Mouse (Mus musculus): ENCODE data around the gene Pramel7. TPM values are rescaled to one million over a fixed set of nuclear protein-coding genes. Genes with fewer than 3 reads are reported as not detected.
"Not testable (repeated sequence)": the region's sequence is repeated elsewhere in the genome, so short reads cannot be mapped to it uniquely, and the experiment has no call there.

Gene Pramel7
- not detected in 2 replicates for polyA plus RNA-seq (2015; fragmentation: Nextera tagmentation; extraction: Ambion mirVana)

DNA sequence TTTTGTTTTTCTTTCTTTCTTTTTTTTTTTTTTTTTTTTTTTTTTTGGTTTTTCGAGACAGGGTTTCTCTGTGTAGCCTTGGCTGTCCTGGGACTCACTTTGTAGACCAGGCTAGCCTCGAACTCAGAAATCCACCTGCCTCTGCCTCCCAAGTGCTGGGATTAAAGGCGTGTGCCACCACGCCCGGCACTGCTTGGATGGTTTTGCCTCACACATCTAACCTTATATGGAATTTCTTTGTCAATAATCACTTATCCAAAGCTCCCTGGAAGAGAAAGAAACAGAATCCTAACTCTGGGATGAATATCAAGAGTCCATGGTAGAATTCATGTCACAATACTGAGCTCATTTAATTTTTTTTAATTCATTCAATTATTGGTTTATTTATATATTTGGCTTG, at the start of gene Pramel7:
Gene Pramel7 (minus strand): TSS at position 101 of the 400 bp plus-strand sequence.
- H3K9ac ChIP-seq (ENCODE audit: low read depth, low read length); H3K36me3 ChIP-seq (ENCODE audit: control insufficient read depth, insufficient read depth, low read length); H3K4me3 ChIP-seq (ENCODE audit: low read length); H3K4me2 ChIP-seq (ENCODE audit: low read length); H3K9me3 ChIP-seq (ENCODE audit: control insufficient read depth, low read length); H3K27me3 ChIP-seq (replicated peaks; ENCODE audit: control insufficient read depth, insufficient read depth, low read length); ATAC-seq; H3K4me1 ChIP-seq (ENCODE audit: control insufficient read depth, insufficient read depth, low read depth, low read length); H3K27ac ChIP-seq (ENCODE audit: low read depth, low read length): not testable (repeated sequence)
- 91% methylated on average over 4 of the region's 5 CpGs for WGBS

DNA sequence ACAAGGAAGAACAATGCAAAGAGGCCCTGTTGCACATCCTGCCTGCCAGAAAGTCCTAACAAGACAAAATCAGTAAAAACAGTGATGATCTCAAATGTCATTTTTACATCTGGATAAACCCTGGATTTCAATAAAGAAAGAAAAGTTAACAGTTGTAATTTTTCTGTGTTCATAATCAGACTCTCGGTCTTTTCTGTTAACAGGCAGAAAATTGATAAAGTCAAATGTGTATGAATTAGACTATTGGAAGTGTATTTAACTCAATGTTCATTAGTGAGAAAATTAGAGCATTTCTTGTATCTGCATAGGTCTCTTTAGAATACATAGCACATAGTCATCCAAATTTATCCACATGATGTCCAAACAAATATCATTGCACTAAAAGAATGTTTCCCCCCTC, 48.5 kb upstream of the Pramel7 start, which contains the start of gene Olfr1128:
Gene Olfr1128 (minus strand): TSS at position 101 of the 400 bp plus-strand sequence.
- no peak for ATAC-seq
- no peak within 1 kb of the TSS for H3K27ac ChIP-seq (ENCODE audit: low read depth, low read length)
- no peak within 1 kb of the TSS for H3K4me3 ChIP-seq (ENCODE audit: low read length)
- no peak within 1 kb of the TSS for H3K9ac ChIP-seq (ENCODE audit: low read depth, low read length)
- no peaks in the 10 kb centered on the region for H3K9me3 ChIP-seq (ENCODE audit: control insufficient read depth, low read length)
- H3K36me3 ChIP-seq (ENCODE audit: control insufficient read depth, insufficient read depth, low read length) = no peaks in the 10 kb centered on the region
- no peaks in the 10 kb centered on the region for H3K4me1 ChIP-seq (ENCODE audit: control insufficient read depth, insufficient read depth, low read depth, low read length)
- no peaks in the 10 kb centered on the region for H3K27me3 ChIP-seq (replicated peaks; ENCODE audit: control insufficient read depth, insufficient read depth, low read length)
- WGBS = 95% methylated on average over 1 of the region's 1 CpGs
- H3K4me2 ChIP-seq (ENCODE audit: low read length) = no peak within 1 kb of the TSS

DNA sequence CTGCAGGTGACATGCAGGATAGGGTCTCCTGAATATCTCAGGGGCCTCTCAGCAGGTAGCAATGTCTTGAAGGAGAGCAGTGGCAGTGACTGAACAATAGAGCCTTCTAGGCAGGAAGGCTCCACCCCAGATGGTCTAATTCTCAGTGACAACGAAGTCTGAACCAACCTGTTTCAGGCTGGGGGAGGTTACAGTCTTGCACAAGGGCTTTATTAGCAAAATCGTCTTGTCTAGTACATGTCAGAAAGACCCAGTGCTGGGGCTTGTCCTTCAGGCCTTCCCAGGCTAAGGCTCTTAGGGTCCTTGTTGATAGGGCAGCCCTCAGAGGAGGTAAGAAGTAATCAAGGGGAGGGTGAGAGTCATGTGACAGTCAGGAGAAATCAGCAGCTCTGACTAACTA, 37.9 kb upstream of the Pramel7 start:
- no peak overlapping the region for H3K9ac ChIP-seq (ENCODE audit: low read depth, low read length)
- H3K36me3 ChIP-seq (ENCODE audit: control insufficient read depth, insufficient read depth, low read length) = no peaks in the 10 kb centered on the region
- no peaks in the 10 kb centered on the region for H3K4me1 ChIP-seq (ENCODE audit: control insufficient read depth, insufficient read depth, low read depth, low read length)
- no peaks in the 10 kb centered on the region for H3K27me3 ChIP-seq (replicated peaks; ENCODE audit: control insufficient read depth, insufficient read depth, low read length)
- H3K4me3 ChIP-seq (ENCODE audit: low read length) = no peak overlapping the region
- no peak overlapping the region for H3K27ac ChIP-seq (ENCODE audit: low read depth, low read length)
- no peak overlapping the region for H3K4me2 ChIP-seq (ENCODE audit: low read length)
- no peak for ATAC-seq
- WGBS = 65% methylated on average over 2 of the region's 2 CpGs
- H3K9me3 ChIP-seq (ENCODE audit: control insufficient read depth, low read length) = no peaks in the 10 kb centered on the region

DNA sequence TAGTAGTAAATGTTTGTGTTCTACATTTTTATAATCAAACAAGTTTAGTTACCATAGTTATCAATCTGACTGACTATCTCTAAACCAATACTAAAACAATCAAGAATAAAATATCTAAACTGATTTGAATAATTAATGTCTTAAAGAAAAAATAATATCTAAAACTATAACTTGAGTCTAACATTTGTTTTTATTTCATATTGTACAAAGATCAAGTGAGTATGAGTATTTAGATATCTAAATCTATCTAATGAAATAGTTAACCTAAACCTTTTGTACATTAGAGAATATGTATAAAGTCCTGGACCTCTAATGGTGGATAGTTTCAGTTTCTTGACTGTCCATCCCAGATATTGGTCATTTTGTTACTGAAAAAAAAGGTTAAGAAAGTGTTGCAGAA, 34.6 kb upstream of the Pramel7 start, which contains the start of gene Olfr153:
Gene Olfr153 (plus strand): TSS at position 301 of the 400 bp plus-strand sequence.
- H3K9me3 ChIP-seq (ENCODE audit: control insufficient read depth, low read length) = no peaks in the 10 kb centered on the region
- H3K36me3 ChIP-seq (ENCODE audit: control insufficient read depth, insufficient read depth, low read length) = no peaks in the 10 kb centered on the region
- no peak within 1 kb of the TSS for H3K4me2 ChIP-seq (ENCODE audit: low read length)
- H3K4me1 ChIP-seq (ENCODE audit: control insufficient read depth, insufficient read depth, low read depth, low read length) = no peaks in the 10 kb centered on the region
- no peak for ATAC-seq
- H3K27me3 ChIP-seq (replicated peaks; ENCODE audit: control insufficient read depth, insufficient read depth, low read length) = no peaks in the 10 kb centered on the region
- H3K4me3 ChIP-seq (ENCODE audit: low read length) = no peak within 1 kb of the TSS
- no peak within 1 kb of the TSS for H3K9ac ChIP-seq (ENCODE audit: low read depth, low read length)
- H3K27ac ChIP-seq (ENCODE audit: low read depth, low read length) = no peak within 1 kb of the TSS

DNA sequence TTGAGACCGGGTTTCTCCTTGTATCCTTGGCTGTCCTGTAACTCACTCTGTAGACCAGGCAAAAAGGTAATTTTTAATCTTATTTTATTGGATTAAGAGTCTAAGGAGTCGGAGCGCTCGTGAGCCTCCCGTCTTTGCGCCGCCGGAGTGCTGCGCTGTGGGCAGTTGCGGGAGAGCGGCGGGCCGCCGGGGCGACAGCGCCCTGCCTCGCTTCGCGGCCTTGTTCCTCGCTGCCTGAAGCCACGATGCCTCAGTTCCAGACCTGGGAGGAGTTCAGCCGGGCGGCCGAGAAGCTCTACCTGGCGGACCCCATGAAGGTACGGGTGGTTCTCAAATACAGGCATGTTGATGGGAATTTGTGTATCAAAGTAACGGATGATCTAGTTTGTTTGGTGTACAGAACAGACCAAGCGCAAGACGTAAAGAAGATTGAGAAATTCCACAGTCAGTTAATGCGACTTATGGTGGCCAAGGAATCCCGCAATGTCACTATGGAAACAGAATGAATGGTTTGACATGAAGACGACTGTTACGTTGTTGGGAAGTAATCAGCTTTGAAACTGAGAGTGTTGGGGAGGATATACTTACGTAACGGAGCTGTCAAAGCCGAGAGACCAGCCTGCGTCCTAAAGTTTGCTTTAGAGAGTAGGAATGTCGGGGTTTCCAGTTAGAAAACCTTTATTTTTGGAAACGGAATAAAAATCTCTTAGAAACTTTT, 29.2 kb upstream of the Pramel7 start:
- H3K27ac ChIP-seq (ENCODE audit: low read depth, low read length); H3K9me3 ChIP-seq (ENCODE audit: control insufficient read depth, low read length); H3K36me3 ChIP-seq (ENCODE audit: control insufficient read depth, insufficient read depth, low read length); H3K27me3 ChIP-seq (replicated peaks; ENCODE audit: control insufficient read depth, insufficient read depth, low read length); H3K4me1 ChIP-seq (ENCODE audit: control insufficient read depth, insufficient read depth, low read depth, low read length): not testable (repeated sequence)
- Histone ChIP-seq H3K4me3 (ENCODE audit: low read length) (peak overlapping the region; percentile 32), H3K4me2 (ENCODE audit: low read length) (peak overlapping the region; percentile 52), H3K9ac (ENCODE audit: low read depth, low read length) (0 out of 2 replicates have a peak overlapping the region, but pooled peaks have one; percentile 36)
- peak; percentile 85 for ATAC-seq
- WGBS = 25% methylated on average over 38 of the region's 39 CpGs

DNA sequence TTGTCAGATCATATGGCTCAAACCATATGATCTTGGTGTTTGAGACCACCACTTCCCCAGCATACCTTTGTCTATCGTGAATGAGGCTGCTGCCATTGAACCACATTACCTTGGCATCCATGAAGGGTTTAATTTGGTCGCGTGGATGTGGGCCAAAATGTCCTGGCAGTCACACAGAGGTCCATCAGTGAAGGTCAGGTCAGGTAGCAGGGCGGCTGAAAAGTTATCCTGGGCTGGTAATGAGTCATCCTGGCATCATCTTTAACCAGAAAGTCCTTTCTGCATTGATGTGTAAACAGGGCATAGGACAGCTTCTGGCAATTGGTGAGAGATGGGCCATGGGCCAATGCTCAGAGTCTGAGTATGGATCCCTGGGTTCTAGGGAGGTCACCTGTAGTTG, 23.8 kb upstream of the Pramel7 start:
- WGBS = 85% methylated on average over 4 of the region's 4 CpGs
- Histone ChIP-seq H3K9me3 (ENCODE audit: control insufficient read depth, low read length) (0 out of 2 replicates have a peak, but pooled peaks cover 4% of the 10 kb centered on the region), H3K9ac (ENCODE audit: low read depth, low read length) (no peak overlapping the region), H3K4me1 (ENCODE audit: control insufficient read depth, insufficient read depth, low read depth, low read length) (no peaks in the 10 kb centered on the region), H3K27me3 (replicated peaks; ENCODE audit: control insufficient read depth, insufficient read depth, low read length) (no peaks in the 10 kb centered on the region), H3K4me3 (ENCODE audit: low read length) (no peak overlapping the region), H3K36me3 (ENCODE audit: control insufficient read depth, insufficient read depth, low read length) (no peaks in the 10 kb centered on the region), H3K4me2 (ENCODE audit: low read length) (no peak overlapping the region), H3K27ac (ENCODE audit: low read depth, low read length) (no peak overlapping the region)
- ATAC-seq = no peak

DNA sequence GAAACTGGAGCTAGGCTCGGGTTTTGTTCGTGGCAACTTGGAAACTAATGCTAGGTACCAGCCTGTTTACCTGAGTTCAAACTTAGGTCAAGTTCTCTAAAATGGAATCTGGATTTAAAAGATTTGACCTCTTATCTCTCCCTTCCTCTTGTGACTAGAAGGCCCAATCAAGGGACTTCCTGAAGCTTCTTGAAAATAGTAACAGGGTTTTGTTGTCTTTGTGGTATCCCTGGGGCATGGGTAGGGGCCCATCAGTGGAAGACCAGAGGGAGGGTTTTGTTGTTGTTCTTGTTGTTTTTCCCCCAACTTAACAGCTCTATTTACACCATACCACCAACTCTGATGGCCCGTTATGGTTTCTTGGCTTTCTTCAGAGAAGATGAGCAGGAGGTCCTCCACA, 19.7 kb upstream of the Pramel7 start:
- H3K36me3 ChIP-seq (ENCODE audit: control insufficient read depth, insufficient read depth, low read length) = no peaks in the 10 kb centered on the region
- no peaks in the 10 kb centered on the region for H3K27me3 ChIP-seq (replicated peaks; ENCODE audit: control insufficient read depth, insufficient read depth, low read length)
- no peak for ATAC-seq
- H3K4me1 ChIP-seq (ENCODE audit: control insufficient read depth, insufficient read depth, low read depth, low read length) = no peaks in the 10 kb centered on the region
- no peak overlapping the region for H3K4me2 ChIP-seq (ENCODE audit: low read length)
- WGBS = 91% methylated on average over 3 of the region's 3 CpGs
- no peak overlapping the region for H3K27ac ChIP-seq (ENCODE audit: low read depth, low read length)
- no peak overlapping the region for H3K4me3 ChIP-seq (ENCODE audit: low read length)
- H3K9ac ChIP-seq (ENCODE audit: low read depth, low read length) = no peak overlapping the region
- 0 out of 2 replicates have a peak, but pooled peaks cover 4% of the 10 kb centered on the region for H3K9me3 ChIP-seq (ENCODE audit: control insufficient read depth, low read length)

DNA sequence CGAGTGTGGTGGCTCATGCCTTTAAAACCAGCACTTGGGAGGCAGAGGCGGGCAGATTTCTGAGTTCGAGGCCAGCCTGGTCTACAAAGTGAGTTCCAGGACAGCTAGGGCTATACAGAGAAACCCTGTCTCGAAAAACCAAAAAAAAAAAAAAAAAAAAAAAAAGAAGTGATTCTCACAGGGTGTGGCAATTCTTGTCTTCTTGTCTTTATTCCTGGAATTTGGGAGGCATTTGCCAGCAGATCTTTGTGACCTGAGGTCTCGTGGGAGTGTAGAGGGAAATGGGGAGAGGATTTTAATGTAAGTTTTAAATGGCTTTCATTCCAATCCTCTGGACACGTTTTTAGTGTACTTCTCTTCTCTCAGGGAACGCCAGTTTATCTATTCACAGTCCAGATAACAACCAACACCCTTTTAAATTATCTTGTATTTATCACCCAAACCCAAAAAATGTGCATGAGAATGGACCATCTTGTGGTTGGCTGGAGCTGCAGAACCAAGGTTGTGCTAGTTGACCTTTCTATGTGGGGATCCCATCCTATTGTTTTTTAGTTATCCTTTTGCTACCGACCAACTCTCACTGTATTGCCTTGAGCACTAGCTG, 18.7 kb upstream of the Pramel7 start:
- Histone ChIP-seq H3K27me3 (replicated peaks; ENCODE audit: control insufficient read depth, insufficient read depth, low read length) (no peaks in the 10 kb centered on the region), H3K9me3 (ENCODE audit: control insufficient read depth, low read length) (0 out of 2 replicates have a peak, but pooled peaks cover 4% of the 10 kb centered on the region), H3K36me3 (ENCODE audit: control insufficient read depth, insufficient read depth, low read length) (no peaks in the 10 kb centered on the region), H3K9ac (ENCODE audit: low read depth, low read length) (no peak overlapping the region), H3K27ac (ENCODE audit: low read depth, low read length) (no peak overlapping the region), H3K4me2 (ENCODE audit: low read length) (no peak overlapping the region), H3K4me1 (ENCODE audit: control insufficient read depth, insufficient read depth, low read depth, low read length) (no peaks in the 10 kb centered on the region), H3K4me3 (ENCODE audit: low read length) (no peak overlapping the region)
- 81% methylated on average over 7 of the region's 8 CpGs for WGBS
- ATAC-seq = no peak

DNA sequence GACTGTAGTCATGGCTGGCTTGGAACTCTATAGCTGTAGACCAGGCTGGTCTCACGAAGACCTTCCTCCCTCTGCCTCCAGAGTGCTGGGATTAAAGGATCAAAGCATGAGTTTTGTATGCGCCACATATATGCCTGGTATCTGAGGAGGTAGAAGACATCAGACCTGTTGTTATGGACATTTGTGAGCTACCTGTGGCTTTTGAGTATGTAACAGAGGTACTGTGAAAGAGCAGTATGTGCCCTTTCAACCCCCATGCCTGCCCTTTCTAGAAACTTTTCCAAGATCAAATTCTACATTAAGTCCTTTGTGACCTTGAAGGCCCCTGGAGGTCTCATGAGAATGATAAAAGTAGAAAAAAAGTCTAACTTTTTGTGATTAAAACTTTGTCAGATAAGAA, 18.2 kb upstream of the Pramel7 start:
- Histone ChIP-seq H3K9ac (ENCODE audit: low read depth, low read length) (no peak overlapping the region), H3K4me2 (ENCODE audit: low read length) (no peak overlapping the region), H3K36me3 (ENCODE audit: control insufficient read depth, insufficient read depth, low read length) (no peaks in the 10 kb centered on the region), H3K4me1 (ENCODE audit: control insufficient read depth, insufficient read depth, low read depth, low read length) (no peaks in the 10 kb centered on the region), H3K27ac (ENCODE audit: low read depth, low read length) (no peak overlapping the region), H3K27me3 (replicated peaks; ENCODE audit: control insufficient read depth, insufficient read depth, low read length) (no peaks in the 10 kb centered on the region), H3K9me3 (ENCODE audit: control insufficient read depth, low read length) (0 out of 2 replicates have a peak, but pooled peaks cover 4% of the 10 kb centered on the region), H3K4me3 (ENCODE audit: low read length) (no peak overlapping the region)
- no peak for ATAC-seq
- 91% methylated on average over 2 of the region's 2 CpGs for WGBS

Measured in hindbrain, embryonic 16.5 days (tissue).